Mouse (Mus musculus) neural tube, embryonic 12.5 days (tissue): Measurements from ENCODE around the gene Limk2. TPM values are rescaled to one million over a fixed set of nuclear protein-coding genes. Genes with fewer than 3 reads are reported as not detected.

ENCODE experiments used
- ATAC-seq: fragments of 200-750 bp; cut with Nextera tagmentation; 2 replicates; pipeline ENCODE4 v1.8.0; 2017; ENCODE audit warnings: low read depth, mild to moderate bottlenecking, moderate TSS enrichment, moderate library complexity; ENCODE audit not compliant: low FRiP score
- H3K27ac ChIP-seq: fragments of 300-500 bp; sonication (generic); 2 replicates; pipeline ENCODE4 v1.5.1; 2016
- H3K27me3 ChIP-seq: fragments of 300-500 bp; sonication (generic); replicated peaks from 2 replicates; pipeline ENCODE4 v1.6.1; 2016; ENCODE audit warnings: mild to moderate bottlenecking
- H3K36me3 ChIP-seq: fragments of 300-500 bp; sonication (generic); 2 replicates; pipeline ENCODE4 v1.6.1; 2016; ENCODE audit warnings: mild to moderate bottlenecking
- H3K4me1 ChIP-seq: fragments of 300-500 bp; sonication (generic); 2 replicates; pipeline ENCODE4 v1.6.1; 2016
- H3K4me2 ChIP-seq: fragments of 300-500 bp; sonication (generic); replicated peaks from 2 replicates; pipeline ENCODE4 v1.6.1; 2016; ENCODE audit warnings: mild to moderate bottlenecking
- H3K4me3 ChIP-seq: fragments of 300-500 bp; sonication (generic); 2 replicates; pipeline ENCODE4 v1.5.1; 2016
- H3K9ac ChIP-seq: fragments of 300-500 bp; sonication (generic); 2 replicates; pipeline ENCODE4 v1.6.1; 2016; ENCODE audit warnings: mild to moderate bottlenecking
- H3K9me3 ChIP-seq: fragments of 300-500 bp; sonication (generic); 2 replicates; pipeline ENCODE4 v1.6.1; 2016; ENCODE audit warnings: mild to moderate bottlenecking
- WGBS: fragments of 180-500 bp; shearing (Covaris S2); methylation state at CpG from one replicate; pipeline ENCODE4 v1.1.7; 2016; 5-methylcytosine and 5-hydroxymethylcytosine counted together
- polyA plus RNA-seq: library from polyadenylated mRNA; unstranded; fragments of >200 nt; fragmentation: Nextera tagmentation; extraction: Ambion mirVana; gene quantifications from 2 replicates; pipeline ENCODE4 v1.2.1, GENCODE M21; 2016

Limk2 gene
- polyA plus RNA-seq, 1 experiment from 2014 or later: 121 TPM

GRCm38 (mm10) chr11:3329891-3330451, 79.0 kb downstream of the Limk2 start, which contains the start of gene Pik3ip1:
Gene Pik3ip1, plus strand, starts transcription at chr11:3330401.
- no peaks in the 10 kb centered on the region for H3K27me3 ChIP-seq
- H3K4me2 ChIP-seq: peak within 1 kb of the TSS; percentile 91
- no peak within 1 kb of the TSS for H3K27ac ChIP-seq
- H3K36me3 ChIP-seq: no peaks in the 10 kb centered on the region
- H3K4me3 ChIP-seq: peak within 1 kb of the TSS; percentile 46
- H3K9ac ChIP-seq: peak within 1 kb of the TSS; percentile 57
- no peaks in the 10 kb centered on the region for H3K9me3 ChIP-seq
- no peak for ATAC-seq
- peaks cover 10% of the 10 kb centered on the region; the same call in 1 of the 2 replicates for H3K4me1 ChIP-seq

- no peaks in the 10 kb centered on the region for H3K9me3 ChIP-seq
- no peaks in the 10 kb centered on the region for H3K36me3 ChIP-seq
- H3K4me2 ChIP-seq: no peak overlapping the region
- peaks cover 10% of the 10 kb centered on the region; the same call in 1 of the 2 replicates for H3K4me1 ChIP-seq
- H3K27ac ChIP-seq: no peak overlapping the region
- no peaks in the 10 kb centered on the region for H3K27me3 ChIP-seq
- no peak for ATAC-seq
- 80% methylated on average over 11 of the region's 11 CpGs for whole genome bisulfite sequencing
- H3K4me3 ChIP-seq: no peak overlapping the region
- H3K9ac ChIP-seq: no peak overlapping the region
Measured at GRCm38 (mm10) chr11:3328806-3329775, 79.9 kb downstream of the Limk2 start.

- 74% methylated on average over 5 of the region's 5 CpGs for WGBS
- no peaks in the 10 kb centered on the region for H3K27me3 ChIP-seq
Measured at GRCm38 (mm10) chr11:3328271-3328670, 80.7 kb downstream of the Limk2 start.

GRCm38 (mm10) chr11:3318286-3318685, 90.7 kb downstream of the Limk2 start:
- 90% methylated on average over 3 of the region's 3 CpGs for WGBS
- H3K4me2 ChIP-seq: no peak overlapping the region
- H3K27ac ChIP-seq: no peak overlapping the region
- no peak overlapping the region for H3K4me3 ChIP-seq
- H3K4me1 ChIP-seq: no peaks in the 10 kb centered on the region
- ATAC-seq: no peak
- H3K36me3 ChIP-seq: 0 out of 2 replicates have a peak, but pooled peaks cover 3% of the 10 kb centered on the region
- no peaks in the 10 kb centered on the region for H3K9me3 ChIP-seq
- no peaks in the 10 kb centered on the region for H3K27me3 ChIP-seq
- no peak overlapping the region for H3K9ac ChIP-seq

More at GRCm38 (mm10) chr11:3328271-3328670, 80.7 kb downstream of the Limk2 start:
- H3K36me3 ChIP-seq: no peaks in the 10 kb centered on the region
- H3K27ac ChIP-seq: no peak overlapping the region
- H3K4me2 ChIP-seq: no peak overlapping the region
- ATAC-seq: no peak
- H3K9ac ChIP-seq: no peak overlapping the region
- H3K4me1 ChIP-seq: peaks cover 10% of the 10 kb centered on the region; the same call in 1 of the 2 replicates
- H3K4me3 ChIP-seq: no peak overlapping the region
- H3K9me3 ChIP-seq: no peaks in the 10 kb centered on the region

- no peaks in the 10 kb centered on the region for H3K9me3 ChIP-seq
- 18% methylated on average over 2 of the region's 2 CpGs for WGBS
- H3K27ac ChIP-seq: no peak overlapping the region
- H3K36me3 ChIP-seq: peaks cover 35% of the 10 kb centered on the region
- no peaks in the 10 kb centered on the region for H3K27me3 ChIP-seq
- no peak overlapping the region for H3K9ac ChIP-seq
- peak; percentile 66; the same call in 1 of the 2 replicates for ATAC-seq
- no peak overlapping the region for H3K4me2 ChIP-seq
- no peak overlapping the region for H3K4me3 ChIP-seq
- H3K4me1 ChIP-seq: no peaks in the 10 kb centered on the region
Measured at GRCm38 (mm10) chr11:3314148-3314547, 94.8 kb downstream of the Limk2 start.

GRCm38 (mm10) chr11:3313294-3313693, 95.7 kb downstream of the Limk2 start:
- H3K9me3 ChIP-seq: no peaks in the 10 kb centered on the region
- H3K27ac ChIP-seq: no peak overlapping the region
- H3K4me1 ChIP-seq: no peaks in the 10 kb centered on the region
- ATAC-seq: no peak
- WGBS: 94% methylated on average over 1 of the region's 1 CpGs
- H3K9ac ChIP-seq: no peak overlapping the region
- H3K27me3 ChIP-seq: no peaks in the 10 kb centered on the region
- peaks cover 44% of the 10 kb centered on the region for H3K36me3 ChIP-seq
- H3K4me2 ChIP-seq: no peak overlapping the region
- no peak overlapping the region for H3K4me3 ChIP-seq

- Histone ChIP-seq H3K9ac (no peak overlapping the region), H3K4me1 (no peaks in the 10 kb centered on the region), H3K27me3 (no peaks in the 10 kb centered on the region), H3K27ac (no peak overlapping the region), H3K4me3 (no peak overlapping the region), H3K4me2 (no peak overlapping the region), H3K9me3 (no peaks in the 10 kb centered on the region), H3K36me3 (peaks cover 59% of the 10 kb centered on the region)
- 88% methylated on average over 10 of the region's 10 CpGs for WGBS
- no peak for ATAC-seq
Measured at GRCm38 (mm10) chr11:3311586-3312347, 97.2 kb downstream of the Limk2 start.

- H3K4me3 ChIP-seq: no peak overlapping the region
- H3K27me3 ChIP-seq: no peaks in the 10 kb centered on the region
- no peak overlapping the region for H3K4me2 ChIP-seq
- WGBS: 90% methylated on average over 10 of the region's 10 CpGs
- H3K4me1 ChIP-seq: no peaks in the 10 kb centered on the region
- ATAC-seq: no peak
- H3K36me3 ChIP-seq: peaks cover 67% of the 10 kb centered on the region
- H3K27ac ChIP-seq: no peak overlapping the region
- H3K9me3 ChIP-seq: no peaks in the 10 kb centered on the region
- H3K9ac ChIP-seq: no peak overlapping the region
Measured at GRCm38 (mm10) chr11:3310789-3311585, 98.0 kb downstream of the Limk2 start.

- ATAC-seq: no peak
- Histone ChIP-seq H3K4me1 (no peaks in the 10 kb centered on the region), H3K9me3 (no peaks in the 10 kb centered on the region), H3K27me3 (no peaks in the 10 kb centered on the region), H3K4me3 (no peak overlapping the region), H3K27ac (no peak overlapping the region), H3K9ac (no peak overlapping the region), H3K4me2 (no peak overlapping the region), H3K36me3 (peaks cover 76% of the 10 kb centered on the region)
- WGBS: 92% methylated on average over 4 of the region's 4 CpGs
Measured at GRCm38 (mm10) chr11:3309884-3310283, 99.1 kb downstream of the Limk2 start.

- Histone ChIP-seq H3K27ac (no peak overlapping the region), H3K9me3 (no peaks in the 10 kb centered on the region), H3K4me1 (no peaks in the 10 kb centered on the region), H3K4me3 (no peak overlapping the region), H3K27me3 (no peaks in the 10 kb centered on the region), H3K9ac (no peak overlapping the region), H3K36me3 (peaks cover 93% of the 10 kb centered on the region), H3K4me2 (no peak overlapping the region)
- 94% methylated on average over 3 of the region's 3 CpGs for WGBS
- ATAC-seq: no peak
Measured at GRCm38 (mm10) chr11:3307875-3308274, 101.1 kb downstream of the Limk2 start.

GRCm38 (mm10) chr11:3305821-3306220, 103.2 kb downstream of the Limk2 start:
- no peaks in the 10 kb centered on the region for H3K27me3 ChIP-seq
- H3K4me1 ChIP-seq: no peaks in the 10 kb centered on the region
- H3K9ac ChIP-seq: no peak overlapping the region
- H3K27ac ChIP-seq: no peak overlapping the region
- 94% methylated on average over 4 of the region's 4 CpGs for WGBS
- ATAC-seq: no peak
- H3K9me3 ChIP-seq: no peaks in the 10 kb centered on the region
- no peak overlapping the region for H3K4me3 ChIP-seq
- H3K36me3 ChIP-seq: peaks cover 96% of the 10 kb centered on the region
- H3K4me2 ChIP-seq: no peak overlapping the region
